Mouse (Mus musculus): ENCODE measurements around the gene Usp28. TPM values are rescaled to one million over a fixed set of nuclear protein-coding genes. Genes with fewer than 3 reads are reported as not detected.
A peak's percentile ranks its signal among the peaks of the same experiment; 100 is the strongest.

Gene Usp28
- polyA plus RNA-seq, 1 experiment, result 78.3 TPM

GRCm38 (mm10) chr9:48987201-48988101 lies 2.3 kb downstream of the Usp28 start:
- peak; percentile 34 to 39 for DNase-seq
- Histone ChIP-seq H3K27me3 (ENCODE audit: control insufficient read depth, insufficient read depth, low read length) (no peaks in the 10 kb centered on the region), H3K4me1 (ENCODE audit: control insufficient read depth, insufficient read depth, low read length) (peaks cover 8% of the 10 kb centered on the region; the same call in 1 of the 2 replicates), H3K4me3 (replicated peaks; ENCODE audit: insufficient read depth, low read depth, low read length) (peak overlapping the region; percentile 55), H3K27ac (ENCODE audit: insufficient read depth, low read length) (peak overlapping the region; percentile 80)
- TF ChIP-seq POLR2A (IDR thresholded peaks at IDR 0.05; ENCODE audit: borderline replicate concordance, insufficient read depth, low read length), result no peak
- TF ChIP-seq CTCF (IDR thresholded peaks at IDR 0.05; ENCODE audit: borderline replicate concordance, insufficient read depth, low read depth, low read length), result no peak
- 23% methylated on average over 12 of the region's 12 CpGs for WGBS

GRCm38 (mm10) chr9:48991671-48992070 lies 6.5 kb downstream of the Usp28 start:
- Histone ChIP-seq H3K4me1 (ENCODE audit: control insufficient read depth, insufficient read depth, low read length) (peaks cover 15% of the 10 kb centered on the region), H3K4me3 (replicated peaks; ENCODE audit: insufficient read depth, low read depth, low read length) (no peak overlapping the region), H3K27ac (ENCODE audit: insufficient read depth, low read length) (no peak overlapping the region), H3K27me3 (ENCODE audit: control insufficient read depth, insufficient read depth, low read length) (no peaks in the 10 kb centered on the region)
- WGBS, result 80% methylated on average over 5 of the region's 5 CpGs
- DNase-seq, result no peak
- TF ChIP-seq POLR2A (IDR thresholded peaks at IDR 0.05; ENCODE audit: borderline replicate concordance, insufficient read depth, low read length), result no peak
- TF ChIP-seq CTCF (IDR thresholded peaks at IDR 0.05; ENCODE audit: borderline replicate concordance, insufficient read depth, low read depth, low read length), result no peak

DNA sequence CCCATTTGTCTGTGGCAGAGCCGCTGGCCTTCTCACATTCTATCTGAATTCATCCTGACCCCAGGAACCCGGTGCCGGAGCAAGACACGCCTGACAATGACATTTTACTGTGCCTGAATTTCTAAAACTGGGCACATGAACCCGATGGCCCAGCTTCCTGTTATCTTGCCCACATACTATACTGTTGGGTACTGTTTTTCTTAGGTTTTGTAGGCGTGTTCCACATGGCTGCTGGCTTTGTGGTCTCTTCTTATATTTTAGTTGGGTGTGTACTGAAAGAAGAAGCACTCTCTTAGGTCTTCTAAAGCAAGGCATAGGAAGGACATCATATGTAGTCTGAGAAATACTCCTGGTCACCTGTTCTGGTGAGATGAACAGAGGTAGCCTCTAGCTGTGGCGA lies 9.6 kb downstream of the Usp28 start:
- WGBS, result 92% methylated on average over 7 of the region's 7 CpGs
- Histone ChIP-seq H3K27me3 (ENCODE audit: control insufficient read depth, insufficient read depth, low read length) (no peaks in the 10 kb centered on the region; the same call in 1 of the 2 replicates), H3K4me3 (replicated peaks; ENCODE audit: insufficient read depth, low read depth, low read length) (no peak overlapping the region), H3K27ac (ENCODE audit: insufficient read depth, low read length) (no peak overlapping the region), H3K4me1 (ENCODE audit: control insufficient read depth, insufficient read depth, low read length) (peaks cover 7% of the 10 kb centered on the region)
- no peak for TF ChIP-seq CTCF (IDR thresholded peaks at IDR 0.05; ENCODE audit: borderline replicate concordance, insufficient read depth, low read depth, low read length)
- no peak for DNase-seq

DNA sequence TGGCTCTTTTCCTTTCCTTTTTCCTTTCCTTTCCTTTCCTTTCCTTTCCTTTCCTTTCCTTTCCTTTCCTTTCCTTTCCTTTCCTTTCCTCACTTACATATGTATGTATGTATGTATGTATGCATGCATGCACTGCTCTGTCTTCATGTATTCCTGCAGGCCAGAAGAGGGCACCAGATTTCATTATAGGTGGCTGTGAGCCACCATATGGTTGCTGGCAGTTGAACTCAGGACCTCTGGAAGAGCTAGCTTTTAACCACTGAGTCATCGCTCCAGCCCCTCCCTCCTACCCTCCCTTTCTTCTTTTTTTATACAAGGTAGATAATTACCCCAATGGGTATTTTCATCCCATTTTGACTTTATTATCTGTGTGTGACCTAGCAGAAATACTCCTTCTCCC lies 10.6 kb downstream of the Usp28 start:
- peaks cover 7% of the 10 kb centered on the region for H3K4me1 ChIP-seq (ENCODE audit: control insufficient read depth, insufficient read depth, low read length)
- 100% methylated on average over 1 of the region's 1 CpGs for WGBS
- H3K27ac ChIP-seq (ENCODE audit: insufficient read depth, low read length), result no peak overlapping the region
- TF ChIP-seq CTCF (IDR thresholded peaks at IDR 0.05; ENCODE audit: borderline replicate concordance, insufficient read depth, low read depth, low read length), result no peak
- TF ChIP-seq POLR2A (IDR thresholded peaks at IDR 0.05; ENCODE audit: borderline replicate concordance, insufficient read depth, low read length), result no peak
- no peak overlapping the region for H3K4me3 ChIP-seq (replicated peaks; ENCODE audit: insufficient read depth, low read depth, low read length)
- no peaks in the 10 kb centered on the region; the same call in 1 of the 2 replicates for H3K27me3 ChIP-seq (ENCODE audit: control insufficient read depth, insufficient read depth, low read length)
- DNase-seq, result no peak

- Histone ChIP-seq H3K4me3 (replicated peaks; ENCODE audit: insufficient read depth, low read depth, low read length) (no peak overlapping the region), H3K27ac (ENCODE audit: insufficient read depth, low read length) (no peak overlapping the region), H3K4me1 (ENCODE audit: control insufficient read depth, insufficient read depth, low read length) (no peaks in the 10 kb centered on the region), H3K27me3 (ENCODE audit: control insufficient read depth, insufficient read depth, low read length) (no peaks in the 10 kb centered on the region; the same call in 1 of the 2 replicates)
- WGBS, result 74% methylated on average over 6 of the region's 6 CpGs
- no peak for DNase-seq
- TF ChIP-seq CTCF (IDR thresholded peaks at IDR 0.05; ENCODE audit: borderline replicate concordance, insufficient read depth, low read depth, low read length) (no peak), POLR2A (IDR thresholded peaks at IDR 0.05; ENCODE audit: borderline replicate concordance, insufficient read depth, low read length) (no peak)
Observed at GRCm38 (mm10) chr9:48999256-48999655, 14.1 kb downstream of the Usp28 start.

GRCm38 (mm10) chr9:49015824-49016223 lies 30.6 kb downstream of the Usp28 start:
- TF ChIP-seq CTCF (IDR thresholded peaks at IDR 0.05; ENCODE audit: borderline replicate concordance, insufficient read depth, low read depth, low read length), result no peak
- Histone ChIP-seq H3K4me3 (replicated peaks; ENCODE audit: insufficient read depth, low read depth, low read length) (no peak overlapping the region), H3K27me3 (ENCODE audit: control insufficient read depth, insufficient read depth, low read length) (no peaks in the 10 kb centered on the region), H3K27ac (ENCODE audit: insufficient read depth, low read length) (no peak overlapping the region), H3K4me1 (ENCODE audit: control insufficient read depth, insufficient read depth, low read length) (no peaks in the 10 kb centered on the region)
- DNase-seq, result no peak
- WGBS, result 77% methylated on average over 7 of the region's 7 CpGs

GRCm38 (mm10) chr9:49021289-49021688 lies 36.1 kb downstream of the Usp28 start:
- no peak overlapping the region for H3K4me3 ChIP-seq (replicated peaks; ENCODE audit: insufficient read depth, low read depth, low read length)
- no peaks in the 10 kb centered on the region for H3K4me1 ChIP-seq (ENCODE audit: control insufficient read depth, insufficient read depth, low read length)
- H3K27me3 ChIP-seq (ENCODE audit: control insufficient read depth, insufficient read depth, low read length), result no peaks in the 10 kb centered on the region
- no peak overlapping the region for H3K27ac ChIP-seq (ENCODE audit: insufficient read depth, low read length)
- 81% methylated on average over 5 of the region's 5 CpGs for WGBS
- TF ChIP-seq POLR2A (IDR thresholded peaks at IDR 0.05; ENCODE audit: borderline replicate concordance, insufficient read depth, low read length), result no peak
- no peak for TF ChIP-seq CTCF (IDR thresholded peaks at IDR 0.05; ENCODE audit: borderline replicate concordance, insufficient read depth, low read depth, low read length)
- no peak for DNase-seq

DNA sequence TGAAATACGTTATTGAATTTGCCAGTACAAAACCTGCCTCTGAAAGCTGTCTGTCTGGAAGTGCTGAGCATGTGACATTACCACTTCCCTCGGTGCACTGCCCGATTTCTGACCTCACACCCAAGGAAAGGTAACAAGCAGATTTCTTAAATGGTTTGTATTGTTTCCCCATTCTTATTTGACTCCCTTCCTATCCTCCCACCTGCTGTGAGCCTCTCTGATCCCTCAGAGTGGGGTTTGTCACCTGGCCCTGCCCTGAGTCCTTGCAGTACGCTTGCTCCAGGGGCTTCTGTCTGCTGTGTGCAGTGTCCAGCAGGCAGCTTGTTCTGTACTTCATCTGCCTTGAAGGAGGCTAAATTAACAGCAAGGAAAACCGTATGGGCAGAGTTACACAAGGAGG lies 38.8 kb downstream of the Usp28 start:
- Histone ChIP-seq H3K27ac (ENCODE audit: insufficient read depth, low read length) (no peak overlapping the region), H3K4me1 (ENCODE audit: control insufficient read depth, insufficient read depth, low read length) (no peaks in the 10 kb centered on the region), H3K4me3 (replicated peaks; ENCODE audit: insufficient read depth, low read depth, low read length) (no peak overlapping the region), H3K27me3 (ENCODE audit: control insufficient read depth, insufficient read depth, low read length) (no peaks in the 10 kb centered on the region)
- 92% methylated on average over 5 of the region's 5 CpGs for WGBS
- TF ChIP-seq CTCF (IDR thresholded peaks at IDR 0.05; ENCODE audit: borderline replicate concordance, insufficient read depth, low read depth, low read length), result no peak
- no peak for TF ChIP-seq POLR2A (IDR thresholded peaks at IDR 0.05; ENCODE audit: borderline replicate concordance, insufficient read depth, low read length)
- DNase-seq, result no peak

All from cerebellum, adult 2 months (tissue).